Mouse (Mus musculus): ENCODE measurements around the gene Capn12.

DNA sequence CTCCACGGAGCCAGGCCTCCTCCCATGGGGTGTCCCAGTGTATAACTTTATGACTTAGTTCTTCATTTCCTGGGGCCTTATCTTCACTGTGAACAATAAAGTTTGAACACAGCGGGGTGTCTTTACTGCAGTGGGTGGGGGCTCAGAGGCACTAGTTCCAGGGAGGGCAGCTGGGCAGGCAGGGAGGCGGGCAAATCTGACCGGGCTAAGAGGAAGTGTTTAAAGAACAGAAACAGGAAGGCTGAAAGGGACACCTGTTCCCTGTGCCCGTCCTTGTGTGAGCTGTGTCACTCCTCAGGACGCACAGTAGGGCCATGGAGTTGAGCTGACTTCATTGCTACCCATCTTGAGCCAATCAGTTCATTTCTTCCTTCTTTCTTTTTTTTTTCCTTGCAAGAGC is 49.1 kb upstream of the Capn12 start:
- TF ChIP-seq TAL1 (conservative IDR thresholded peaks at IDR 0.05; ENCODE audit: low read depth, low read length): no peak
- TF ChIP-seq CTCF (IDR thresholded peaks at IDR 0.05; ENCODE audit: low read depth, low read length): no peak
